Mouse (Mus musculus): ENCODE results near the gene Vmn2r12. TPM values are rescaled to one million over a fixed set of nuclear protein-coding genes. Genes with fewer than 3 reads are reported as not detected.
"Not testable (repeated sequence)": the region's sequence is repeated elsewhere in the genome, so short reads cannot be mapped to it uniquely, and the experiment has no call there.

Gene Vmn2r12
- polyA plus RNA-seq (2015; fragmentation: Nextera tagmentation; extraction: Ambion mirVana), result not detected in 2 replicates

DNA sequence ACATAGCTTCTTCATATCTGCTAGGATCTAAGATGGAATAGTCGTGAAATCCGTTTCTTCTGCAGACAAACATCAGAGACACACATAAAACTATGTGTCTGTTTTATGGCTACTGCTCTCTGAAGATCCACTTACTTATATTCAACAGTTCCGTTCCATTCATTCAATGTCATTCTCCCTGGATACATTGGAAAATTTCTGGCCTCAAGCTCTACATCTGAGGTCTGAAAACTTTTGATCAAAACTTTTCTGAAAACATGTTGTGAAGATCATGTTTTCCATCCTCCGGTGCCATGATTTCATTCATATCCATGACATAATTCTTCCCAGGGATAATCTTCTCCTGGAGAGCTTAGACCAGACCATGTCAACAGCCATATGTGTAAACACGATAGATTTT, at the start of gene Vmn2r12:
Gene Vmn2r12, minus strand, starts transcription at position 101 of the 400 bp plus-strand sequence.
- not testable (repeated sequence) for H3K4me1 ChIP-seq (ENCODE audit: insufficient read depth, low read depth, low read length); H3K9me3 ChIP-seq (ENCODE audit: low read length); DNase-seq (ENCODE audit: low spot score); H3K4me3 ChIP-seq (ENCODE audit: low read depth, low read length); H3K36me3 ChIP-seq (ENCODE audit: insufficient read depth, low read length); ATAC-seq; H3K27ac ChIP-seq (ENCODE audit: low read length); H3K27me3 ChIP-seq (replicated peaks; ENCODE audit: insufficient read depth, low read length); H3K4me2 ChIP-seq (replicated peaks; ENCODE audit: low read depth, low read length); H3K9ac ChIP-seq (replicated peaks; ENCODE audit: low read depth)
- WGBS, result 70% methylated on average over 5 of the region's 5 CpGs

- DNase-seq (ENCODE audit: low spot score) (no peak), ATAC-seq (no peak)
- Histone ChIP-seq H3K27ac (ENCODE audit: low read length) (no peak overlapping the region), H3K9me3 (ENCODE audit: low read length) (peaks cover 2% of the 10 kb centered on the region; the same call in 1 of the 2 replicates), H3K4me2 (replicated peaks; ENCODE audit: low read depth, low read length) (no peak overlapping the region), H3K36me3 (ENCODE audit: insufficient read depth, low read length) (no peaks in the 10 kb centered on the region), H3K27me3 (replicated peaks; ENCODE audit: insufficient read depth, low read length) (no peaks in the 10 kb centered on the region), H3K9ac (replicated peaks; ENCODE audit: low read depth) (no peak overlapping the region), H3K4me1 (ENCODE audit: insufficient read depth, low read depth, low read length) (no peaks in the 10 kb centered on the region), H3K4me3 (ENCODE audit: low read depth, low read length) (no peak overlapping the region)
- 76% methylated on average over 2 of the region's 2 CpGs for WGBS
- TF ChIP-seq CTCF (IDR thresholded peaks at IDR 0.05) (no peak), EP300 (IDR thresholded peaks at IDR 0.05) (no peak)
Measured at GRCm38 (mm10) chr5:109139546-109139945, 41.8 kb upstream of the Vmn2r12 start.

DNA sequence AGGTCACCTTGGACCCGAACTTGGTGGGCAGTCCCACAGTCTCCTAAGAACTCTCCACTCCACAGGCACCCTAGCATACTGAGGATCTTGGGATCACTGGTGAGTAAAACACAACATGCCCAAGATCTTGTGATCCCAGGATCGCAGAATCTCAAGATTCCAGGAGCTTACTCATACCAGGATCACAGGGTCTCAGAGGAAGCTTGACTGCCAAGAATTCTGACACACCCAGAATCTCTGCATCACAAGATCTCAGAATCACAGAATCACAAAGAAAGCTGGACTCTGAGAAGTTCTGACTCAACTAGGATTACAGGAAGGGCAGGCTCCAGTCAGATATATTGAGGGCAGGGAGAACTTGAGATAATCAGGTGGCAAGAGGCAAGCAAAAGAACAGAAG, 39.0 kb upstream of the Vmn2r12 start:
- H3K9ac ChIP-seq (replicated peaks; ENCODE audit: low read depth), result no peak overlapping the region
- ATAC-seq (no peak), DNase-seq (ENCODE audit: low spot score) (no peak)
- WGBS, result 71% methylated on average over 2 of the region's 2 CpGs
- H3K4me2 ChIP-seq (replicated peaks; ENCODE audit: low read depth, low read length), result no peak overlapping the region
- H3K4me3 ChIP-seq (ENCODE audit: low read depth, low read length), result no peak overlapping the region
- H3K27ac ChIP-seq (ENCODE audit: low read length), result no peak overlapping the region
- H3K4me1 ChIP-seq (ENCODE audit: insufficient read depth, low read depth, low read length), result no peaks in the 10 kb centered on the region
- TF ChIP-seq EP300 (IDR thresholded peaks at IDR 0.05) (no peak), CTCF (IDR thresholded peaks at IDR 0.05) (no peak)
- H3K9me3 ChIP-seq (ENCODE audit: low read length), result peaks cover 2% of the 10 kb centered on the region; the same call in 1 of the 2 replicates
- no peaks in the 10 kb centered on the region for H3K36me3 ChIP-seq (ENCODE audit: insufficient read depth, low read length)
- H3K27me3 ChIP-seq (replicated peaks; ENCODE audit: insufficient read depth, low read length), result no peaks in the 10 kb centered on the region

GRCm38 (mm10) chr5:109096482-109096881, 1.3 kb downstream of the Vmn2r12 start:
- not testable (repeated sequence) for H3K4me1 ChIP-seq (ENCODE audit: insufficient read depth, low read depth, low read length); H3K9ac ChIP-seq (replicated peaks; ENCODE audit: low read depth); H3K4me2 ChIP-seq (replicated peaks; ENCODE audit: low read depth, low read length); H3K27ac ChIP-seq (ENCODE audit: low read length); H3K27me3 ChIP-seq (replicated peaks; ENCODE audit: insufficient read depth, low read length); DNase-seq (ENCODE audit: low spot score); H3K9me3 ChIP-seq (ENCODE audit: low read length); H3K4me3 ChIP-seq (ENCODE audit: low read depth, low read length); H3K36me3 ChIP-seq (ENCODE audit: insufficient read depth, low read length); ATAC-seq
- WGBS, result 78% methylated on average over 3 of the region's 3 CpGs

DNA sequence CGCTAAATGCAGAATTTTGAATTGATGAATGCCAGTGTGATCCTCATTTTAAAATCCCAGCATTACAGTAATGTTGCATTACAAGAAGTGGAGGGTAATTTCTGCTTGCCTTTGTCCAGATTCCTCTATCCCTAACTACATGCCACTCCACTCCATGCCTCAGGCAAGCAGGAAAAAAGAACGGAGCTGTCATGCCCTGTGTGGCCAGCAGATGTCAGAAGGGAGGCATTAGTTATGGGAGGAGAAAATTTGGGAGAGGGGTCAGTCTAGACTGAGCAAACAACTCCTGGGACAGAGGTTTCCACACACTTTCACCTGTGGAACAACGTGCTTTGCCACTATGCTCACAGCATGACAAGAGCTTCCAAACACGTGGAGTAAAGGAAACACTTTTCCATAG, 25.7 kb downstream of the Vmn2r12 start:
- peak; percentile 13; the same call in 1 of the 2 replicates for TF ChIP-seq CTCF (IDR thresholded peaks at IDR 0.05)
- H3K27ac ChIP-seq (ENCODE audit: low read length); ATAC-seq; H3K9ac ChIP-seq (replicated peaks; ENCODE audit: low read depth); H3K27me3 ChIP-seq (replicated peaks; ENCODE audit: insufficient read depth, low read length); H3K9me3 ChIP-seq (ENCODE audit: low read length); H3K4me1 ChIP-seq (ENCODE audit: insufficient read depth, low read depth, low read length); DNase-seq (ENCODE audit: low spot score); H3K4me2 ChIP-seq (replicated peaks; ENCODE audit: low read depth, low read length); H3K4me3 ChIP-seq (ENCODE audit: low read depth, low read length); H3K36me3 ChIP-seq (ENCODE audit: insufficient read depth, low read length): not testable (repeated sequence)
- 41% methylated on average over 4 of the region's 4 CpGs for WGBS

DNA sequence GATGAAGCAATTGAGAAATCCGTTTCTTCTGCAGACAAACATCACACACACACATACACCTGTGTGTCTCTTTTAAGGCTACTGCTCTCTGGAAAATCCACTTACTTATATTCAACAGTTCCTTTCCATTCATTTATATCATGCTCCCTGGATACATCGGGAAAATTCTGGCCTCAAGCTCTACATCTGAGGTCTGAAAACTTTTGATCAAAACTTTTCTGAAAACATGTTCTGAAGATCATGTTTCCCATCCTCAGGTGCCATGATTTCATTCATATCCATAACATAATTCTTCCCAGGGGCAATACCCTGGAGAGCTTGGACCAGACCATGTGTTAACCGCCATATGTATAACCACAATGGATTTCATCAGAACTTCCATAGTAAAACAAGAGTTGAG, 38.3 kb downstream of the Vmn2r12 start, which contains the start of gene Vmn2r11:
Gene Vmn2r11, minus strand, starts transcription at position 101 of the 400 bp plus-strand sequence.
- not testable (repeated sequence) for H3K36me3 ChIP-seq (ENCODE audit: insufficient read depth, low read length); H3K27me3 ChIP-seq (replicated peaks; ENCODE audit: insufficient read depth, low read length); H3K4me1 ChIP-seq (ENCODE audit: insufficient read depth, low read depth, low read length); DNase-seq (ENCODE audit: low spot score); H3K9ac ChIP-seq (replicated peaks; ENCODE audit: low read depth); H3K27ac ChIP-seq (ENCODE audit: low read length); ATAC-seq; H3K9me3 ChIP-seq (ENCODE audit: low read length); H3K4me2 ChIP-seq (replicated peaks; ENCODE audit: low read depth, low read length); H3K4me3 ChIP-seq (ENCODE audit: low read depth, low read length)
- 89% methylated on average over 3 of the region's 3 CpGs for WGBS

GRCm38 (mm10) chr5:109055286-109055685, 42.5 kb downstream of the Vmn2r12 start:
- H3K4me1 ChIP-seq (ENCODE audit: insufficient read depth, low read depth, low read length), result no peaks in the 10 kb centered on the region
- no peak overlapping the region for H3K4me2 ChIP-seq (replicated peaks; ENCODE audit: low read depth, low read length)
- no peak overlapping the region for H3K9ac ChIP-seq (replicated peaks; ENCODE audit: low read depth)
- DNase-seq (ENCODE audit: low spot score), result no peak
- 27% methylated on average over 1 of the region's 1 CpGs for WGBS
- H3K4me3 ChIP-seq (ENCODE audit: low read depth, low read length), result no peak overlapping the region
- no peaks in the 10 kb centered on the region for H3K27me3 ChIP-seq (replicated peaks; ENCODE audit: insufficient read depth, low read length)
- no peak overlapping the region for H3K27ac ChIP-seq (ENCODE audit: low read length)
- TF ChIP-seq CTCF (IDR thresholded peaks at IDR 0.05), result no peak
- no peak for TF ChIP-seq EP300 (IDR thresholded peaks at IDR 0.05)
- H3K36me3 ChIP-seq (ENCODE audit: insufficient read depth, low read length), result no peaks in the 10 kb centered on the region
- H3K9me3 ChIP-seq (ENCODE audit: low read length), result 0 out of 2 replicates have a peak, but pooled peaks cover 3% of the 10 kb centered on the region
- ATAC-seq, result no peak

Other genes with a start within 250 kb of the Vmn2r12 start
- gene Vmn2r9, start 245.3 kb downstream of the Vmn2r12 start, polyA plus RNA-seq (2015; fragmentation: Nextera tagmentation; extraction: Ambion mirVana), result 0.02 and 0.04 TPM in 2 replicates
- not detected in 2 replicates for gene Vmn2r10, start 91.4 kb downstream of the Vmn2r12 start, polyA plus RNA-seq (2015; fragmentation: Nextera tagmentation; extraction: Ambion mirVana)
- not detected in 2 replicates for gene Vmn2r11, start 38.4 kb downstream of the Vmn2r12 start, polyA plus RNA-seq (2015; fragmentation: Nextera tagmentation; extraction: Ambion mirVana)
- gene Vmn2r13, start 94.2 kb upstream of the Vmn2r12 start, polyA plus RNA-seq (2015; fragmentation: Nextera tagmentation; extraction: Ambion mirVana), result not detected in 2 replicates
- not detected in 2 replicates for gene Vmn2r14, start 126.8 kb upstream of the Vmn2r12 start, polyA plus RNA-seq (2015; fragmentation: Nextera tagmentation; extraction: Ambion mirVana)
- not detected in 2 replicates for gene Vmn2r15, start 199.7 kb upstream of the Vmn2r12 start, polyA plus RNA-seq (2015; fragmentation: Nextera tagmentation; extraction: Ambion mirVana)
- not detected in 2 replicates for gene Vmn2r16, start 232.2 kb upstream of the Vmn2r12 start, polyA plus RNA-seq (2015; fragmentation: Nextera tagmentation; extraction: Ambion mirVana)